Mouse (Mus musculus) hindbrain, postnatal 0 days (tissue): Measurements from ENCODE around the gene Zfp652. TPM values are rescaled to one million over a fixed set of nuclear protein-coding genes. Genes with fewer than 3 reads are reported as not detected.
A peak's percentile ranks its signal among the peaks of the same experiment; 100 is the strongest.

Experiments used
- ATAC-seq: fragments of 200-750 bp; cut with Nextera tagmentation; 2 replicates; pipeline ENCODE4 v1.8.0; 2017; ENCODE audit warnings: mild to moderate bottlenecking, moderate TSS enrichment, moderate library complexity
- DNase-seq: peaks from one replicate; pipeline ENCODE4 v3.0.0-alpha.2; 2015; ENCODE audit warnings: low spot score
- H3K27ac ChIP-seq: fragments of 300-500 bp; sonication (generic); 2 replicates; pipeline ENCODE4 v1.5.1; 2014; ENCODE audit warnings: mild to moderate bottlenecking
- H3K27me3 ChIP-seq: fragments of 300-500 bp; sonication (generic); 2 replicates; pipeline ENCODE4 v1.6.1; 2014; ENCODE audit warnings: low read length, mixed read lengths; ENCODE audit not compliant: insufficient read depth
- H3K36me3 ChIP-seq: fragments of 300-500 bp; sonication (generic); 2 replicates; pipeline ENCODE4 v1.6.1; 2014; ENCODE audit warnings: low read length, mixed read lengths; ENCODE audit not compliant: insufficient read depth
- H3K4me1 ChIP-seq: fragments of 300-500 bp; sonication (generic); 2 replicates; pipeline ENCODE4 v1.6.1; 2014; ENCODE audit warnings: antibody characterized with exemption, low read length, mixed read lengths; ENCODE audit not compliant: insufficient read depth
- H3K4me2 ChIP-seq: fragments of 300-500 bp; sonication (generic); 2 replicates; pipeline ENCODE4 v1.6.1; 2014; ENCODE audit warnings: low read depth, mild to moderate bottlenecking, low read length, moderate library complexity, mixed read lengths
- H3K4me3 ChIP-seq: fragments of 300-500 bp; sonication (generic); 2 replicates; pipeline ENCODE4 v1.5.1; 2014; ENCODE audit warnings: low read length
- H3K9ac ChIP-seq: fragments of 300-500 bp; sonication (generic); replicated peaks from 2 replicates; pipeline ENCODE4 v1.6.1; 2014; ENCODE audit warnings: mild to moderate bottlenecking, low read length, moderate library complexity, mixed read lengths
- H3K9me3 ChIP-seq: fragments of 300-500 bp; sonication (generic); 2 replicates; pipeline ENCODE4 v1.6.1; 2016; ENCODE audit warnings: low read length, mixed read lengths
- CTCF ChIP-seq: IDR thresholded peaks from 2 replicates; pipeline ENCODE4 v1.5.1; 2016; ENCODE audit warnings: antibody characterized with exemption, control low read depth, low read depth
- WGBS: fragments of 180-500 bp; shearing (Covaris S2); extraction: QIAGEN DNeasy Blood & Tissue Kit; methylation state at CpG from one replicate; pipeline ENCODE4 v1.1.7; 2014; 5-methylcytosine and 5-hydroxymethylcytosine counted together
- polyA plus RNA-seq: library from polyadenylated mRNA; unstranded; fragments of >200 nt; fragmentation: Nextera tagmentation; extraction: Ambion mirVana; gene quantifications from 2 replicates; pipeline ENCODE4 v1.2.1, GENCODE M21; 2015
- total RNA-seq: library from RNA; depleted of rRNA; stranded (reverse); fragments of >200 nt; gene quantifications from 2 replicates; pipeline ENCODE4 v1.2.3, GENCODE M21; 2014

Zfp652 gene
- total and polyA plus RNA-seq, 2 experiments from 2014 or later = 15.2 to 23.0 TPM

DNA sequence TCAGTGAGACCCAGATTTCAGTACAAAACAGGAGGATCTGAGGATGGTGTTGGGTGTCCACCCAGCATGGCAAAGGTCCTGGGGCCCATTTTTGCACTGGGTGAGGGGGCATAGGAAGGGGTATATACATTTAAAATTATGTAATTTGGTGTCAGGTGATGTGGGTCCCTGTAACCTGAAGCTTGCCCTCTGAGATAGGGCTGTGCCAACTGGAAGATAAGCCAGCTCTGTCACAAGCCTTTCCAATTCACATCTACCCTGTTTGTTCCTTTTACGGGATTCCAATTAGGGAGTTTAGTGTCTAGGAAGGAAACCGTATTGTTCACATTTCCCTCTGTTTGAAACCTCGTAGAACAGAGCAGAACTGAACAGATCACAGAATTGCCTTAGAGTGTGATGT lies 60.8 kb downstream of the Zfp652 start:
- H3K4me1 ChIP-seq = no peaks in the 10 kb centered on the region
- no peak overlapping the region for H3K4me3 ChIP-seq
- TF ChIP-seq CTCF = no peak
- DNase-seq (no peak), ATAC-seq (no peak)
- no peaks in the 10 kb centered on the region for H3K27me3 ChIP-seq
- H3K4me2 ChIP-seq = no peak overlapping the region
- H3K36me3 ChIP-seq = peaks cover 6% of the 10 kb centered on the region; the same call in 1 of the 2 replicates
- H3K9ac ChIP-seq = no peak overlapping the region
- no peaks in the 10 kb centered on the region for H3K9me3 ChIP-seq
- 85% methylated on average over 3 of the region's 3 CpGs for WGBS
- no peak overlapping the region for H3K27ac ChIP-seq

DNA sequence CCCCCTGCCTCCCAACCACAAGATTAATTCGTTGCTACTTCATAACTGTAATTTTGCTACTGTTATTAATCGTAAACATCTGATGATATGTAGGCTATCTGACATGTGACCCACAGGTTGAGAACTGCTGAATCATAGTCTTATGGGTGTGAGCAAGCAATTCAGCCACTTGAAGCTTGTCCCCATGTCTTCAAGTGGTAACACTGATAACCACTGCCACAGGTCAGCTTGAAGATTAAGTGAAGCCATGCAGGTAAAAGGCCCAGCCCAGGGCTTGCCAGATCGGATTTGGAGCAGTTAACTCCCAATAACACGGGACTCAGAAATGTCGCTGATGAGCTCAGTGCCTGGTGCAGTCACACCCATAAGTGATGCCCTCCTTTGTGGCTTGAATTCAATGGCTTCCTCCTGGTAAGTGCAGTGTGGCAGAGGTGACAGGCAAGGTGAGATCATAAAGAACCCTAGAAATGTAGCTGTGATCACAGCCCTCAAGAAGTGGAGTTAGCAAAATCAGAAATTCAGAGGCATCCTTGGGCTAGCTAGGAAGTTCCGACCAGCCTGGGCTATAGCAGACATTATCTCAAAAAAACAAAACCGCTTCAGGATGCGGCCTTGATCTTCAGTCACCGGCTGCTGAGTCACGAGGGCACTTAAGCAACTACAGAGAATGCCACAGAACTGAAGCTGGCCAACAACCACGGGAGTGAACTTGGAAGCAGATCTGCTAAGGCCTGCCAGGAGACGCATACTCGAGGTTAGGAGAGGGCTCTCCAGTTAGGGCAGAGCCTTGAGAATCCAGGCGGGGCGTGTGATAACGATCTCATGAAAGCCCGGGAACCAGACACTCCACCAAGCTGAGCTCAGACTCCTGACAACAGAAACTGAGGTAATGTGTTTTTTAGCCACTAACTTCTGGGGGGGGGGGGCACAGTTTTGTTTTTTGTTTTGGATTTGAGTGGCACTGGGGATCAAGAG lies 65.1 kb downstream of the Zfp652 start:
- Histone ChIP-seq H3K4me1 (no peaks in the 10 kb centered on the region), H3K4me3 (no peak overlapping the region), H3K27me3 (no peaks in the 10 kb centered on the region), H3K9ac (no peak overlapping the region), H3K36me3 (no peaks in the 10 kb centered on the region), H3K27ac (no peak overlapping the region), H3K4me2 (no peak overlapping the region), H3K9me3 (no peaks in the 10 kb centered on the region)
- no peak for ATAC-seq
- TF ChIP-seq CTCF = no peak
- DNase-seq = no peak
- 78% methylated on average over 17 of the region's 17 CpGs for WGBS

DNA sequence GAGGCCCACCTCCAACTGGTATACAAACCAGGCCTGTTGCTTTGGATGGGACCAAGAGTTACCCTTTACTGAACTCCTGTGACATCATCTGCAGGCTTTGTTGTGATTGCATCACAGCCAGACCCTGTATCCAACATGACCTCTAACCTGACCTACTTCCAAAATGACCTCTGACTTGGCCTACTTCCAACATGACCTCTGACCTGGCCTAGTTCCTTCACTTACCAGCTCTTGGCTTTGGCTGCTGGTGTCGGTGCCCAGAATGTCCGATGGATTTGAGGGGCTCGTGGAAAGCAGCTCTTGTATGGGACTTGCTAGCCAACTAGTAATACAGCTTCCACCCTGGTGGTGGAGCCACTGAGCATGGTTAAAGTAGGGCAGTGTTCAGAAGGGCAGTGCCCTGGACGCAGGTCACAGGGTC lies 66.4 kb downstream of the Zfp652 start:
- no peaks in the 10 kb centered on the region for H3K36me3 ChIP-seq
- no peak overlapping the region for H3K27ac ChIP-seq
- WGBS = 75% methylated on average over 4 of the region's 4 CpGs
- no peaks in the 10 kb centered on the region for H3K27me3 ChIP-seq
- no peaks in the 10 kb centered on the region for H3K9me3 ChIP-seq
- no peak overlapping the region for H3K9ac ChIP-seq
- DNase-seq (no peak), ATAC-seq (no peak)
- no peak overlapping the region for H3K4me2 ChIP-seq
- H3K4me1 ChIP-seq = no peaks in the 10 kb centered on the region
- no peak overlapping the region for H3K4me3 ChIP-seq
- TF ChIP-seq CTCF = peak; percentile 46

DNA sequence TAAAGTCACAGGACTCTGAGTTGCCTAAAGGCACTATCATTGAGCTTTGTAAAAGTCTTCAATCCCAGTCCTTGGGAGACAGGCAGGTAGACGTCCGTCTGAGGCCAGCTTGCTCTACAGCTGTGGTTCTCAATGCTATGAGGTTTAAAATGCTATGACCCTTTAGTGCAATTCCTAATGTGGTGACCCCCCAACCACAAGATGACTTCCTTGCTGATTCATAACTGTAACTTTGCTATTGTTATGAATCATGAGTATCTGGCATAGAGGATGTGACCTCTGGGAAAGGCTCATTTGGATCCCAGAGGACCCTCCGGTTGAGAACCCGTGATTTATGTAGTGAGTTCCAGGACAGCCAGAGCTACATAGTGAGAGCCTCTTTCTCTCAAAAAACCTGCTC lies 66.9 kb downstream of the Zfp652 start:
- ATAC-seq (no peak), DNase-seq (no peak)
- H3K4me1 ChIP-seq = no peaks in the 10 kb centered on the region
- no peak overlapping the region for H3K9ac ChIP-seq
- TF ChIP-seq CTCF = no peak
- no peaks in the 10 kb centered on the region for H3K9me3 ChIP-seq
- H3K4me3 ChIP-seq = no peak overlapping the region
- no peak overlapping the region for H3K4me2 ChIP-seq
- no peaks in the 10 kb centered on the region for H3K27me3 ChIP-seq
- no peaks in the 10 kb centered on the region for H3K36me3 ChIP-seq
- 87% methylated on average over 4 of the region's 4 CpGs for WGBS
- H3K27ac ChIP-seq = no peak overlapping the region

DNA sequence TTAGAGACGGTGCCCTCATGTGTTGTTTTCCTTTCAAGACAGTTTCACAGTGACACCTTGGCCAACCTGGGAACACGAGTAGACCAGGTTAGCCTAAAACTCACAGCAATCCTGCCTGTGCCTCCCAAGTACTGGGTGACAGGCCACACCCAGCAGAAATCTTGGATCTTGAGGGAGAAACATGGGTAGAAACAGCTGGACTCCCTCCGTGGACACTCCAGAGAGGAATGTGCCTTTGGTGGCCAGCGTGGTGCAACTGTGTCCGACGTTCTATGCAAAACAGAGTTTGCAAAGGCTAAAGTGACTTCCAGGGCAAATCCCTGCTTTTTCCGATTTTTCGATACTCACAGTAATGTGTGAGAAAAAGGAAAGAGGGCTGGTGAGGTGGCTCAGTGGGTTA lies 68.0 kb downstream of the Zfp652 start:
- no peak for ATAC-seq
- no peak overlapping the region for H3K4me2 ChIP-seq
- H3K27me3 ChIP-seq = no peaks in the 10 kb centered on the region
- H3K27ac ChIP-seq = no peak overlapping the region
- no peaks in the 10 kb centered on the region for H3K36me3 ChIP-seq
- no peaks in the 10 kb centered on the region for H3K4me1 ChIP-seq
- H3K4me3 ChIP-seq = no peak overlapping the region
- no peak for DNase-seq
- no peaks in the 10 kb centered on the region for H3K9me3 ChIP-seq
- WGBS = 91% methylated on average over 8 of the region's 8 CpGs
- TF ChIP-seq CTCF = no peak
- no peak overlapping the region for H3K9ac ChIP-seq

DNA sequence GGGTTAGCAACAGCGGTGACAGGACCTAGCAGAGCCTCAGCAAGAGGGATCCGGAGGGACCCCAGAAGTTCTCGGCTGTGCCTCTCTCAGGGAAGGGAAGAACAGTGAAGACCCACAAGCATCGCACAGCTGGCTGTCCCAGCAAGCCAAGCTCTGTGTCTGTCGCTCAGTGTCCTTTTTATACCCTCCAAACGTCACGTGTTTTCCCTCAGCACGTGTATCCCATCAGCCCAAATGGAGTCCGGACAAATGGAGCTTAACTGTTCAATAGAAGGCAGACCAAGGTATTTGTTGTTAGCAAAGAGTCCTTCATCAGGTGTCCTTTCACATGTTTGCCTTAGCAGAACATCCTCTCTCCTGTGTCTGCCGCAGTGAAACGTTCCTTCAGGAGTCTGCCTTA lies 69.1 kb downstream of the Zfp652 start:
- Histone ChIP-seq H3K4me2 (no peak overlapping the region), H3K27me3 (no peaks in the 10 kb centered on the region), H3K9ac (no peak overlapping the region), H3K4me3 (no peak overlapping the region), H3K9me3 (no peaks in the 10 kb centered on the region), H3K27ac (no peak overlapping the region), H3K36me3 (no peaks in the 10 kb centered on the region), H3K4me1 (no peaks in the 10 kb centered on the region)
- DNase-seq = no peak
- no peak for ATAC-seq
- TF ChIP-seq CTCF = no peak
- 83% methylated on average over 11 of the region's 11 CpGs for WGBS

DNA sequence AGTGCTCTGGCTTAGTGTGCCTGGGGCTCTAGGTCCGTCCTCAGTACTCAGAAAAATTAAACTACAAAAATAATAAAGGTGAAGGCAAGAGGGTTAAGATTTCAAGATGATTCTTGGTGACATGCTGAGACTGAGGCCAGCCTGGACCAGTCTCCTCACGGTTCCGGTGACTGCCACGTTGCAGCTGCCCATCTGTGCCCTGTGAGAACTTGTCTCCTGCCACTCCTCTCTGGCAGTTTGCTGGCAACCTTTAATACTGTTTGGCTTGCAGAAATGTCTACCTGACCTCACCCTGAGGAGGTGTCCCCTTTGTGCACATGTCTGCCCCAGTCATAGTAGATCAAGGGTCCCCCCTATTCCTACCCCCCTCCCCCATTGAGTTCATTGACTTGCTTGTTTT lies 71.0 kb downstream of the Zfp652 start:
- Histone ChIP-seq H3K9me3 (no peaks in the 10 kb centered on the region), H3K36me3 (no peaks in the 10 kb centered on the region), H3K4me2 (no peak overlapping the region), H3K4me1 (no peaks in the 10 kb centered on the region), H3K4me3 (no peak overlapping the region), H3K27me3 (no peaks in the 10 kb centered on the region), H3K9ac (no peak overlapping the region), H3K27ac (no peak overlapping the region)
- no peak for TF ChIP-seq CTCF
- DNase-seq (no peak), ATAC-seq (no peak)
- WGBS = 76% methylated on average over 4 of the region's 4 CpGs
